Mouse (Mus musculus) retina, embryonic 14.5 days (tissue): ENCODE results near the gene Wdr20rt.
"Not testable (repeated sequence)": the region's sequence is repeated elsewhere in the genome, so short reads cannot be mapped to it uniquely, and the experiment has no call there.

ENCODE experiments used
- DNase-seq: peaks from one replicate; pipeline ENCODE4 v3.0.0-alpha.2; 2015; ENCODE audit warnings: low spot score

Wdr20rt gene

GRCm38 (mm10) chr12:65225467-65225945, at the start of gene Wdr20rt:
Gene Wdr20rt, plus strand, starts transcription at chr12:65225517.
- DNase-seq: no peak

- DNase-seq: peak; percentile 53
Measured at GRCm38 (mm10) chr12:65187365-65187764, 38.0 kb upstream of the Wdr20rt start.

GRCm38 (mm10) chr12:65189213-65189612, 36.1 kb upstream of the Wdr20rt start:
- DNase-seq: no peak

GRCm38 (mm10) chr12:65194003-65194530, 31.2 kb upstream of the Wdr20rt start:
- DNase-seq: no peak

- DNase-seq: no peak
Measured at GRCm38 (mm10) chr12:65201812-65202211, 23.5 kb upstream of the Wdr20rt start.

- no peak for DNase-seq
Measured at GRCm38 (mm10) chr12:65206431-65206830, 18.9 kb upstream of the Wdr20rt start.

- DNase-seq: no peak
Measured at GRCm38 (mm10) chr12:65216404-65216840, 8.9 kb upstream of the Wdr20rt start.

DNA sequence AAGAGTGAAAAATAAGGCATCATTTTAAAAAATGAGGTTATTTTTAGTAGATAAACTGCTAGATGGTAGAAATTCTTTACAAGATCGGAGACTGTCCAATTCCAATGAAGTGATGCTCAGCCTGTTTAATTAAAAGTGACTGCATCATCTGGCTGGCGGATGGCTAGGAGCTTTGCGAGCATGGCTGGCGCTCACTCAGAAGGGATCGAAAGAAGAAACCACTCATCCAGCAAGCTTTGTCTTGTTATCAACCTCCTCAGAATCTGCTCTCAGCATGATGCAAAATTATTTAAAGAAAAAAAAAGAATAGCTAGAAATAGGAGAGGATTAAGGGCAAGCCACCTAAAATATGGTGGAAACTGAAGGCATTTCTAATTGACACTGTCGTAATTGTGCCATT, 3.3 kb downstream of the Wdr20rt start:
- DNase-seq: peak; percentile 63

DNA sequence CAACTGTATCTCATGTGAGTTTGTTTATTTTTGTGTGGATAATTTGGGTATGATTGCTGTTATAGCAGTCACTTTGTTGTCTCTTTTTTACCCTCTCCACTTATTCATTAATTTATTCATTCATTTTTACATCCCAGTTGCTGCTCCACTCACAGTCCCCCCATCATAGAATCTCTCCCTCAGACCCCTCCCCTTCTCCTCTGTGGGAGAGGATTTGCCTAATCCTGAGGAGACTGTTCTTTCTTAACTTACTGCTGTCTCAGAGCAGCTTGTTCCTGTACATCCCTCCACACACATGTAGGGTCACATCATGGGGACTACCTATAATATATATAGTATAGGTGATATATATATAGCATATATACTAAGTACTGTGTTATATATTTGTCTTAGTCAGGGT, 3.7 kb downstream of the Wdr20rt start:
- no peak for DNase-seq

GRCm38 (mm10) chr12:65232801-65233200, 7.5 kb downstream of the Wdr20rt start:
- not testable (repeated sequence) for DNase-seq

- no peak for DNase-seq
Measured at GRCm38 (mm10) chr12:65250116-65250738, 24.9 kb downstream of the Wdr20rt start.

- no peak for DNase-seq
Measured at GRCm38 (mm10) chr12:65256887-65257286, 31.6 kb downstream of the Wdr20rt start.

DNA sequence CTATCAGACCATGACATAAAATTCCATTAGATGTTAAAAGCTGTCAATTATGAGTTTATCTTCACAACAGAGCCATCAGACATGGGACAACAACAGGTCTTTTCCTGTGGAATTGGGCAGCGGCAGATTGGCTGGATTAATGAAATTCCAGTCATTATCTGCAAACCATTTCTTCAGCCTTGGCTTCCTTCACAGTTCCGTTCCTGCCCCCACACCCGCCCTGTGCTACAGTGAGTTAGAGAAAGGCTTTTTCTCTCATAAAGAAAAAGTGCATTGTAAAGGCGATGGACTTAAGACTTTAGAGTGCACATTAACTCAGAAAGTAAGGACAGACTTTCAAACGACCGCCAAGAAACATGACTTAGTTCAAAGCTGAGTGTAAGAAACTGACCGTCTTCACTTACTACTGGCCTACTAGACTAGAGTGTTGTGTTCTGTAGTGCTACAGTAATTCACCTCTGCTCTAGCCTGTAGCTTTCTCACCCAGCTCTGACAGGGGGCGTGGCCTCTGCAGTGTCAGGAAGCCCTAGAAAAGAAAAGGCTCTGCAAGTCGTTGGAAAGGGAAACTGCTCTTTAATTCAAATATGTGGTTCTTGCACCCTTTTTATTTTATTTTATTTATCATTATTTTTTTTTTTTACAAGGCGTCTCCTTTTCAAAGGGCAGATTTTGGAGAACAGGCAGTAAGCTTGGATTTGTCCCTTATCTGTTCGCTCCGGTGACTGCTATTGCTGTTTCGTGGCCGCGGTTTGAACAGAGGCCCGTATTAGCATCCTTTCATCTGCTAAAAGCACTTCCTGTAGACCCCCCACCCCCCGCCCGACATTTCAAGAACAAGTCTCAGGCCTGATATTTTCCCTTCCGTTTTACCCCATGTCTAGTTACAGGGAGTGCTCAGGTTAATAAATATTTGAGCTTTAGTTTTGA, 33.2 kb downstream of the Wdr20rt start:
- DNase-seq: no peak

DNA sequence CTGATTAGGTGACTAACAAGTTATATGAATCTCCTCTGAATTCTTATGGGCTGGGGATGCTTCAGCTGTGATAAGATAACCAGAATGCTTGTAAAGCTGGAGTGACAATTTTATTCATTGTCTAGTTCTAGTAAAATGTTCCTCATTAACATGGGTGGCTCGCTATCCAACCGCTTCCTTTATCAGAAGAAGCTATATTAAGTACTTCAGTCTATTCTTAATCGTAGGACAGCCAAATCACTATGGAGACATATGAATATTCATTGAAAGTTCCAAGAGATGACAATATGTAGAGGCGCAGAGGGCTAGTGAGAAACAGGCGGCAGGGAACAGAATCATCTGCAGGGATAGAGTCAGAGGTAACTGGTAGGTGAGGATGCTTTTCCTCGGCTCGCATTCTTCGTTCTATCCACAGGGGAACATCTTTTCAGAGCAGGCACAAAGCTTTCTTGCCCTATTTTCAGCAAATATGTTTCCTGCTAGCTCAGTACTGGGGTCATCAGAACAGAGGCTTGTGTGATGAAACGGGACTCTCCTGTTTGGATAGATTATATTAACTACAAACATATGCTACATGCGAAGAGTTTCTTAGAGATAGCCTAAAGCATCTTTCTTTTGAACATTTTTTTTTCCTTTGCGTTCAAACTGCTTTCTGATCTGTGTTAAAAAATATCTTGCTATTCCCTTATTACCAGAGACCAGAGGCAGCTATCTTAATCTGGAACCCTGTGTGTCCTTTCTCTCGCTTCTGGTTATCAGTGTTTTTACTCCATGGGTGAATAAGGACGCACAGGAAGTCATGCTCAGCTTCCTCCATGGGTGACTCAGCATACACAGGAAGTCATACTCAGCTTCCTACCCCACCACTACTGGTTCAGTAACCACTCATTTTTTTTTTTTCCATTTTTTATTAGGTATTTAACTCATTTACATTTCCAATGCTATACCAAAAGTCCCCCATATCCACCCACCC, 34.1 kb downstream of the Wdr20rt start:
- DNase-seq: no peak

- DNase-seq: no peak
Measured at GRCm38 (mm10) chr12:65268311-65268984, 43.1 kb downstream of the Wdr20rt start.

DNA sequence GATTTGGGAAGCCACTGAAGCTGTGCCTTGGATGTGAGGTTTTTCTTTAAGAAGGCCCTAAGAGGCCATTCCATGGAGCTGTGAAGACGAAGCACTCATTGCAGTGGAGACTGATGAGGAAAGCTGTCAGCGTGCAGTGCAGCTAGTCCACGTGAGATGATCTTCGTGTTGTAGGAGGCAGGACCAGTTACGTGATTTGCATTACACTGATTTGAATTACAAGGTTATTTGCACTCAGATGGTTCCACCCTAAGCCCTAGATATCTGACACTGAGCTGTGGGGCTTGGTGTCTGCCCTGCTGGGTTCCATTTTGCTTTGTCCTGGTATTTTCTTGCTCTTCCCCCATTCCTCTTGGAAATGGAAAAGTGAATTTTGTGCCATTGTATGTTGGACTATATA, 44.1 kb downstream of the Wdr20rt start:
- no peak for DNase-seq

- peak; percentile 61 for DNase-seq
Measured at GRCm38 (mm10) chr12:65273807-65274206, 48.5 kb downstream of the Wdr20rt start.
